46 mouse cellular contexts compared by ENCODE assay signal in the genomic region with DNA sequence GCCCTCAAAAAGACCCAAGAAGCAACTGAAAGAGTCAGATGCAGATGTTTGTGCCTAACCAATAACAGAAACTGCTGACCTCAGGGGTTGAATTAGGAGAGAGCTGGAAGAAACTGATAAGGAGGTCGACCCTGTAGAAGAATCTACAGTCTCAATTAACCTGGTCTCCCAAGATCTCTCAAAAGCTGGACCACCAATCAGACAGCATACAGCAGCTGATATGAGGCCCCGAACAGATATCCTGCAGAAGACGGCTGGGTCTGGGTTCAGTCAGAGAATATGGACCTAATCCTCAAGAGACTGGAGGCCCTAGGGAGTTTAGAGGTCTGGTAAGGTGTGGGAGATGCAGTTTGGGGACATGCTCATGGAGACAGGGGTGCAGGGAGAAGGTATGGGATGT. TPM values are rescaled to one million over a fixed set of nuclear protein-coding genes. Genes with fewer than 3 reads are reported as not detected.
DNase-seq lines count a peak whose midpoint lies in the region; ATAC-seq and TF ChIP-seq lines count a peak whose summit lies in the region.
"Had no signal": no experiment of that assay in that cellular context is flagged by ENCODE, and none has a peak within 500 bp of the region (broad histone marks: within the 10 kb centered on the region; RNA-seq: fewer than 3 reads in every experiment).

No protein-coding gene starts in this region.

- H3K4me2 ChIP-seq in liver, embryonic 13.5 days = no peak overlapping the region
- H3K4me2 ChIP-seq: embryonic facial prominence, embryonic 15.5 days; forebrain, embryonic 12.5 days; heart, embryonic 11.5 days; hindbrain, embryonic 13.5 days; kidney, embryonic 15.5 days; neural tube, embryonic 13.5 days; stomach, embryonic 15.5 days had no signal

- TF ChIP-seq POLR2A in MEL (IDR thresholded peaks at IDR 0.05; ENCODE audit: control insufficient read depth in 1 of 2, insufficient read depth in 1 of 2, low read depth in 1 of 2, low read length in 2 of 2, poor library complexity in 1 of 2) = no peak

- H3K79me2 ChIP-seq in MEL (ENCODE audit: control insufficient read depth, insufficient read depth, low read length, poor library complexity) = no peaks in the 10 kb centered on the region

- peak; percentile 56 for DNase-seq in heart, adult 11 months
- no peak for DNase-seq in heart, postnatal 10 days
- DNase-seq in MEL (ENCODE audit: low read depth, low spot score) = peak; percentile 7
- DNase-seq in liver, embryonic 13.5 days = no peak
- DNase-seq in neural tube, embryonic 10.5 days (ENCODE audit: extremely low spot score, low spot score) = no peak
- DNase-seq: adrenal gland, postnatal 14 days; cerebellum, adult 18-20 months; cerebellum, postnatal 10 days; forebrain, postnatal 0 days; heart, postnatal 4 days; kidney, adult 11 months; kidney, postnatal 25 days; lung, postnatal 36 days; right cerebral cortex, postnatal 14 days; thymus, postnatal 14 days had no signal

- TF ChIP-seq CTCF in MEL (IDR thresholded peaks at IDR 0.05 in 2 of 3, conservative IDR thresholded peaks at IDR 0.05 in 1 of 3; ENCODE audit: control insufficient read depth in 1 of 3, insufficient read depth in 1 of 3, low read depth in 2 of 3, low read length in 3 of 3, poor library complexity in 1 of 3, severe bottlenecking in 1 of 3) = no peak

- no peaks in the 10 kb centered on the region for H3K4me1 ChIP-seq in MEL (ENCODE audit: control insufficient read depth in 1 of 2, insufficient read depth in 2 of 2, low read length in 2 of 2)
- no peaks in the 10 kb centered on the region for H3K4me1 ChIP-seq in liver, embryonic 13.5 days (replicated peaks)
- H3K4me1 ChIP-seq: embryonic facial prominence, embryonic 10.5 days; embryonic facial prominence, embryonic 15.5 days; forebrain, embryonic 12.5 days; hindbrain, embryonic 13.5 days; kidney, embryonic 15.5 days; megakaryocyte, embryonic 14.5 days; neural tube, embryonic 13.5 days; stomach, embryonic 15.5 days had no signal

- no peak for TF ChIP-seq RAD21 in MEL (IDR thresholded peaks at IDR 0.05; ENCODE audit: low read depth, low read length)

- H3K4me3 ChIP-seq in MEL (ENCODE audit: control insufficient read depth in 1 of 2, insufficient read depth in 1 of 2, low read depth in 2 of 2, low read length in 2 of 2) = no peak overlapping the region
- no peak overlapping the region for H3K4me3 ChIP-seq in liver, embryonic 13.5 days (replicated peaks)
- H3K4me3 ChIP-seq: embryonic facial prominence, embryonic 10.5 days; embryonic facial prominence, embryonic 15.5 days; forebrain, embryonic 12.5 days; hindbrain, embryonic 13.5 days; kidney, embryonic 15.5 days; megakaryocyte, embryonic 14.5 days; myocyte; neural tube, embryonic 13.5 days; stomach, embryonic 15.5 days had no signal

- intact Hi-C loops in heart, postnatal 10 days (cut with DNase I) = no loop called here

- no peak for TF ChIP-seq EP300 in MEL (IDR thresholded peaks at IDR 0.05; ENCODE audit: low read depth in 1 of 2, low read length in 2 of 2)

- no peaks in the 10 kb centered on the region for H3K9me3 ChIP-seq in MEL (replicated peaks; ENCODE audit: insufficient read depth, low read length)
- H3K9me3 ChIP-seq in liver, embryonic 13.5 days (replicated peaks) = no peaks in the 10 kb centered on the region
- H3K9me3 ChIP-seq: embryonic facial prominence, embryonic 10.5 days; embryonic facial prominence, embryonic 15.5 days; forebrain, embryonic 12.5 days; hindbrain, embryonic 13.5 days; kidney, embryonic 15.5 days; megakaryocyte, embryonic 14.5 days; neural tube, embryonic 13.5 days; stomach, embryonic 15.5 days had no signal

- H3K27me3 ChIP-seq in MEL (ENCODE audit: control insufficient read depth in 1 of 2, insufficient read depth in 2 of 2, low read length in 2 of 2) = no peaks in the 10 kb centered on the region
- no peaks in the 10 kb centered on the region for H3K27me3 ChIP-seq in liver, embryonic 13.5 days
- H3K27me3 ChIP-seq: CH12.LX; embryonic facial prominence, embryonic 15.5 days; forebrain, embryonic 12.5 days; hindbrain, embryonic 13.5 days; kidney, embryonic 15.5 days; megakaryocyte, embryonic 14.5 days; neural tube, embryonic 13.5 days; Patski; stomach, embryonic 15.5 days had no signal

- H3K36me3 ChIP-seq in MEL (ENCODE audit: control insufficient read depth in 1 of 2, insufficient read depth in 2 of 2, low read length in 2 of 2) = no peaks in the 10 kb centered on the region
- no peaks in the 10 kb centered on the region for H3K36me3 ChIP-seq in liver, embryonic 13.5 days
- H3K36me3 ChIP-seq: embryonic facial prominence, embryonic 10.5 days; embryonic facial prominence, embryonic 15.5 days; forebrain, embryonic 12.5 days; hindbrain, embryonic 13.5 days; kidney, embryonic 15.5 days; neural tube, embryonic 13.5 days; stomach, embryonic 15.5 days had no signal

- no peak overlapping the region for H3K9ac ChIP-seq in MEL (ENCODE audit: control insufficient read depth, low read depth, low read length, poor library complexity, severe bottlenecking)
- no peak overlapping the region for H3K9ac ChIP-seq in liver, embryonic 13.5 days
- H3K9ac ChIP-seq: embryonic facial prominence, embryonic 15.5 days; forebrain, embryonic 12.5 days; forebrain, postnatal 0 days; hindbrain, embryonic 13.5 days; kidney, embryonic 15.5 days; neural tube, embryonic 13.5 days; stomach, embryonic 15.5 days had no signal

- H3K27ac ChIP-seq in MEL (ENCODE audit: control insufficient read depth, low read depth, low read length) = no peak overlapping the region
- no peak overlapping the region for H3K27ac ChIP-seq in liver, embryonic 13.5 days
- H3K27ac ChIP-seq: embryonic facial prominence, embryonic 10.5 days; embryonic facial prominence, embryonic 15.5 days; forebrain, embryonic 12.5 days; hindbrain, embryonic 13.5 days; kidney, embryonic 15.5 days; neural tube, embryonic 13.5 days; stomach, embryonic 15.5 days had no signal

- 25% methylated on average over 3 of the region's 3 CpGs for WGBS in liver, embryonic 13.5 days (ENCODE audit: insufficient replicate concordance)

- peak; percentile 60 for ATAC-seq in liver, embryonic 13.5 days (ENCODE audit: low read depth)
- ATAC-seq in megakaryocyte progenitor cell, adult 5-6 weeks (replicated peaks; ENCODE audit: poor library complexity) = peak; percentile 84
- ATAC-seq in activated CD4-positive, CD25-positive, alpha-beta regulatory T cell, adult 4 months = no peak
- ATAC-seq: forebrain, postnatal 0 days; inflammation-experienced regulatory T-cells, adult 6 months; midbrain, embryonic 16.5 days; Patski had no signal

TF ChIP-seq in MEL, 35 proteins besides CTCF, POLR2A, EP300 and RAD21:
- TF ChIP-seq MXI1 (IDR thresholded peaks at IDR 0.05; ENCODE audit: low read depth, low read length) (no peak), POLR2AphosphoS2 (IDR thresholded peaks at IDR 0.05; ENCODE audit: low read length) (no peak), KAT2A (conservative IDR thresholded peaks at IDR 0.05; ENCODE audit: low read depth, low read length) (no peak), ZC3H11A (IDR thresholded peaks at IDR 0.05; ENCODE audit: low read depth, low read length) (no peak), JUND (IDR thresholded peaks at IDR 0.05; ENCODE audit: low read depth, low read length) (no peak)

RNA-seq across cellular contexts. Expression of gene Vmn1r36, which starts 5.1 kb away (rescaled TPM):
- not detected for total RNA-seq in heart, postnatal 10 days (2021)
- not detected in 2 replicates for total RNA-seq in MEL (2012; rRNA removed)
- not detected for polyA plus RNA-seq in MEL (2012; ENCODE audit: insufficient read depth in 1 of 2, insufficient read length in 2 of 2, low read depth in 1 of 2, low replicate concordance in 2 of 2, missing spikeins in 1 of 2)
- not detected in 2 replicates for polyA plus RNA-seq in liver, embryonic 13.5 days (2015; fragmentation: Nextera tagmentation; extraction: Ambion mirVana)
- not detected in 2 replicates for total RNA-seq in megakaryocyte progenitor cell, adult 5-6 weeks (2015)
- total RNA-seq in megakaryocyte progenitor cell, adult 5-6 weeks (2017) = not detected in 2 replicates
- not detected for polyA plus RNA-seq in activated CD4-positive, CD25-positive, alpha-beta regulatory T cell, adult 4 months (2017; shearing (Covaris generic))
- total RNA-seq: adrenal gland, postnatal 14 days; CH12.LX; ES-E14; forebrain, postnatal 0 days; gastrocnemius, adult 8-10 months; granulocyte monocyte progenitor cell, adult 5-6 weeks; heart, postnatal 4 days; layer of hippocampus, adult 18-20 months; layer of hippocampus, postnatal 10 days; left cerebral cortex, adult 18-20 months; left cerebral cortex, postnatal 14 days; liver, adult 2 months had no signal
- polyA plus RNA-seq: C2C12; cortical plate, adult 2 months; embryonic facial prominence, embryonic 10.5 days; embryonic facial prominence, embryonic 15.5 days; forebrain, embryonic 12.5 days; forebrain, postnatal 0 days; heart, embryonic 11.5 days; heart, embryonic 16.5 days; hindbrain, embryonic 13.5 days; inflammation-experienced regulatory T-cells, adult 6 months; kidney, embryonic 15.5 days; limb, embryonic 11.5 days; liver, adult 2 months; lung, embryonic 16.5 days; midbrain, embryonic 16.5 days; myocyte; neural tube, embryonic 13.5 days; Patski; small intestine, adult 2 months; stomach, embryonic 15.5 days; urinary bladder, adult 2 months had no signal

RNA-seq across cellular contexts. Expression of gene Vmn1r37, which starts 15.3 kb away (rescaled TPM):
- total RNA-seq in heart, postnatal 10 days (2021) = not detected
- total RNA-seq in MEL (2012; rRNA removed) = not detected in 2 replicates
- polyA plus RNA-seq in MEL (2012; ENCODE audit: insufficient read depth in 1 of 2, insufficient read length in 2 of 2, low read depth in 1 of 2, low replicate concordance in 2 of 2, missing spikeins in 1 of 2) = not detected
- polyA plus RNA-seq in liver, embryonic 13.5 days (2015; fragmentation: Nextera tagmentation; extraction: Ambion mirVana) = not detected in 2 replicates
- total RNA-seq in megakaryocyte progenitor cell, adult 5-6 weeks (2015) = not detected in 2 replicates
- total RNA-seq in megakaryocyte progenitor cell, adult 5-6 weeks (2017) = not detected in 2 replicates
- polyA plus RNA-seq in activated CD4-positive, CD25-positive, alpha-beta regulatory T cell, adult 4 months (2017; shearing (Covaris generic)) = not detected
- total RNA-seq: adrenal gland, postnatal 14 days; CH12.LX; ES-E14; forebrain, postnatal 0 days; gastrocnemius, adult 8-10 months; granulocyte monocyte progenitor cell, adult 5-6 weeks; heart, postnatal 4 days; layer of hippocampus, adult 18-20 months; layer of hippocampus, postnatal 10 days; left cerebral cortex, adult 18-20 months; left cerebral cortex, postnatal 14 days; liver, adult 2 months had no signal
- polyA plus RNA-seq: C2C12; cortical plate, adult 2 months; embryonic facial prominence, embryonic 10.5 days; embryonic facial prominence, embryonic 15.5 days; forebrain, embryonic 12.5 days; forebrain, postnatal 0 days; heart, embryonic 11.5 days; heart, embryonic 16.5 days; hindbrain, embryonic 13.5 days; inflammation-experienced regulatory T-cells, adult 6 months; kidney, embryonic 15.5 days; limb, embryonic 11.5 days; liver, adult 2 months; lung, embryonic 16.5 days; midbrain, embryonic 16.5 days; myocyte; neural tube, embryonic 13.5 days; Patski; small intestine, adult 2 months; stomach, embryonic 15.5 days; urinary bladder, adult 2 months had no signal

RNA-seq across cellular contexts. Expression of gene Vmn1r35, which starts 28.1 kb away (rescaled TPM):
- total RNA-seq in heart, postnatal 10 days (2021) = not detected
- total RNA-seq in MEL (2012; rRNA removed) = not detected in 2 replicates
- not detected for polyA plus RNA-seq in MEL (2012; ENCODE audit: insufficient read depth in 1 of 2, insufficient read length in 2 of 2, low read depth in 1 of 2, low replicate concordance in 2 of 2, missing spikeins in 1 of 2)
- polyA plus RNA-seq in liver, embryonic 13.5 days (2015; fragmentation: Nextera tagmentation; extraction: Ambion mirVana) = not detected in 2 replicates
- total RNA-seq in megakaryocyte progenitor cell, adult 5-6 weeks (2015) = not detected in 2 replicates
- not detected in 2 replicates for total RNA-seq in megakaryocyte progenitor cell, adult 5-6 weeks (2017)
- polyA plus RNA-seq in activated CD4-positive, CD25-positive, alpha-beta regulatory T cell, adult 4 months (2017; shearing (Covaris generic)) = not detected
- total RNA-seq: adrenal gland, postnatal 14 days; CH12.LX; ES-E14; forebrain, postnatal 0 days; gastrocnemius, adult 8-10 months; granulocyte monocyte progenitor cell, adult 5-6 weeks; heart, postnatal 4 days; layer of hippocampus, adult 18-20 months; layer of hippocampus, postnatal 10 days; left cerebral cortex, adult 18-20 months; left cerebral cortex, postnatal 14 days; liver, adult 2 months had no signal
- polyA plus RNA-seq: C2C12; cortical plate, adult 2 months; embryonic facial prominence, embryonic 10.5 days; embryonic facial prominence, embryonic 15.5 days; forebrain, embryonic 12.5 days; forebrain, postnatal 0 days; heart, embryonic 11.5 days; heart, embryonic 16.5 days; hindbrain, embryonic 13.5 days; inflammation-experienced regulatory T-cells, adult 6 months; kidney, embryonic 15.5 days; limb, embryonic 11.5 days; liver, adult 2 months; lung, embryonic 16.5 days; midbrain, embryonic 16.5 days; myocyte; neural tube, embryonic 13.5 days; Patski; small intestine, adult 2 months; stomach, embryonic 15.5 days; urinary bladder, adult 2 months had no signal

Comparison
In these comparisons a context has a peak if more than half of its experiments do, and no peak if none do; other contexts are left out.
1. DNase-seq: peak in heart, adult 11 months (single experiment) and MEL (single experiment); none in heart, postnatal 10 days (0 of 2), liver, embryonic 13.5 days (single experiment) and neural tube, embryonic 10.5 days (single experiment).